Mouse (Mus musculus): ENCODE measurements at regions not wholly inside any gene's neighbourhood (a gene's known extent, or its start where the extent isn't known, plus 50 kb on each side); places are given as distances from the start of the nearest gene placed in this dataset.

DNA sequence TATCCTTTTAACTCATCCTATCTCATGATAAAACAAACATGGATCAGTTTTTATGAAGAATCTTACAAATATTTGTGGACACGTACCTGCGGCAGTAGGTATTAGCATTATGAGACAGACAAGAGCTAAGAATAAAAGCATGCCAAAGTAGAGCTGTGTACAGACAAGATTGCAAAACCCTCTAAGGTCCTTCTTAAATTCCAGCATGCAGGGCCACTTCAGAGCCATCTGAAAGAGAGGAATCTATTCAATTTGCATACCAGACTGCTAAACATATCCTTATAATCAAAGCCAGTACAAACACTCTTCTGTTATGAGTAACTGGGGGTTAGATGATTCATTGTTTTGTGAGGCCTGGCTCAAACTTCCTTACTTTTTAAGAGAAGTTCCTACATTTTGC lies 659.9 kb upstream of the Rag2 start:
- TF ChIP-seq EP300 (IDR thresholded peaks at IDR 0.05; ENCODE audit: low read depth) (no peak), CTCF (IDR thresholded peaks at IDR 0.05; ENCODE audit: low read depth) (no peak)

Measured in liver, postnatal 0 days (tissue).